Mouse (Mus musculus) retina, adult 2 months (tissue): ENCODE measurements at regions not wholly inside any gene's neighbourhood (a gene's known extent, or its start where the extent isn't known, plus 50 kb on each side); places are given as distances from the start of the nearest gene placed in this dataset.

Source experiments
- DNase-seq: peaks from one replicate; pipeline ENCODE4 v3.0.0-alpha.2; 2012; ENCODE audit warnings: low read depth, low spot score

GRCm38 (mm10) chr2:178542032-178542431, 111.7 kb downstream of the Cdh26 start:
- peak; percentile 9 for DNase-seq

- no peak for DNase-seq
Measured at GRCm38 (mm10) chr2:178544411-178544810, 114.1 kb downstream of the Cdh26 start.

- no peak for DNase-seq
Measured at GRCm38 (mm10) chr2:178545601-178546352, 115.4 kb downstream of the Cdh26 start.

- DNase-seq: no peak
Measured at GRCm38 (mm10) chr2:178546353-178546720, 116.0 kb downstream of the Cdh26 start.

DNA sequence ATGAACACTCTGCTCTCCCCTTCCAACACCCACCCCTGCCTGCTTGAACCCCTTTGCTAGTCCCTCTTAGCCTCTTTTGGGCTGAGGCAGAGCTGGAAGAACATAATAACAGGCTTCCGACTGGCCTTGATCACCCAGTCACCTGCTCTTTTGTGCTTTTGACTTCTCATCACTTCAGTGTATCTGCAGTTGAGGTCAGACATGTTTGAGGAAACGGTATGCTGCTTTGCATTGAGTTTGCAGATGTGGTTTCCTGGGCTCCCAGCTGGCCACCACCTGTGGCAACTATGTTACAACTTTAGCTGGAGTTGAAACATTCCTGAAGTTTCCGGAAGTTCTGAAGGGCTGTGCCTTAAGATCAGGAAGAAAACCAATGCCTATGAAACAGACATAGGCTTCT, 116.6 kb downstream of the Cdh26 start:
- DNase-seq: no peak

DNA sequence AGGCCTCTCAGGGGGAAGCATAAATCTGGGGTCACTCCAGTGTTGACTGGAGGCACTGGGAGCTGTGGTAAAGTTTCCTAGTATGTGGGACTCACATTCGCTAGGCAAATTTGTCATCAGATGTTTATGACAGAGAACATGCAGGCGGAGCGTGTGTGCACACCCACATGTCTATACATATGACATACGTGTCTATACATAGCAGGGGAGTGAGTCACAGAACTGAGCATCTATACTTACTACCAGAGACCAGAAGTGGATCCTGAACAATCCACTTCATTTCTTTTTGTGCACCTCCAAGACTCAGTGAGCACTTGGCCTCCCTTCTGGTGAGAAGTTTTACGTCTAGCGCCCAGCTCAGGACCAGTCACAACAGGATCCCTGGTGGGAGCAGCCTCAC, 118.6 kb downstream of the Cdh26 start:
- DNase-seq: no peak

DNA sequence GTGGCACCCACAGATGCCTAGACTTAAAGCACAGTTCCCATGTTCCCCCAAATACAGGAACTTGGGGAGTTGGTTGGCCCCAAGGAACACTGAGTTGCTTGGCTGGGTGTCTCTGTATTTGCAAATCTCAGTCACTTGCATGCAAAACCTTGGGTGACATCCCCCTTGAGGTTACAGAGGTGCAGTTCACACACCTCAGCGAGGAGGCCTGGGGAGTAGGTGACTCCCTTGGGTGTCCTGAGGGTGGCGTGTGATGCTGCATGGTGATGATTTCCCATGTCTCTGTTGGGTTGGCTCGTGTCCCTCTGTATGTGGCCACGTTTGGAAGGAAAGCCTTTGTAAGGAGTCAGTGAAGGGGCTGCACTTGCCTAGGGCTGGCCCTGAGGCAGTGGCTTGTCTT, 123.4 kb downstream of the Cdh26 start:
- DNase-seq: no peak

GRCm38 (mm10) chr2:178555692-178556340, 125.5 kb downstream of the Cdh26 start:
- DNase-seq: no peak

DNA sequence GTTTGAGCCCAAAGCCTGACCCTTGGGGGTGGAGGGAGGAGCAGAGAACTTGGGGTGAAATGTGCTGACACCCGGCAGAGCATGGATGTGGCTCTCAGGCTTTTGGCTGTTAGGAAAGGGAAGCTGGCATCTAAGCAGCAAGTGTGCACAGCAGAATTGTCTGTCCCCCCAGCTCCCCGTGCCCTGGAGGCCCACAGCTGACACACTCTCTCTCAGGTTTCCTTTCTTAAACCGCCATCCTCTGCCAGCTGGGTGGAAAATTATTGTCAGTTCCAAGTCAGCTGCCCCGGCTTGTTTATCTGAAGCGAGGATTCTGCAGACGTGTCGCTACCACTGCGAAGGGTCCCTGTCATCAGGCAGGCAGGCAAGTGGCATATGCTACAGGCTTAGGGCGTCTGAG, 127.6 kb downstream of the Cdh26 start:
- DNase-seq: no peak

GRCm38 (mm10) chr2:178563287-178563686, 133.0 kb downstream of the Cdh26 start:
- DNase-seq: no peak

DNA sequence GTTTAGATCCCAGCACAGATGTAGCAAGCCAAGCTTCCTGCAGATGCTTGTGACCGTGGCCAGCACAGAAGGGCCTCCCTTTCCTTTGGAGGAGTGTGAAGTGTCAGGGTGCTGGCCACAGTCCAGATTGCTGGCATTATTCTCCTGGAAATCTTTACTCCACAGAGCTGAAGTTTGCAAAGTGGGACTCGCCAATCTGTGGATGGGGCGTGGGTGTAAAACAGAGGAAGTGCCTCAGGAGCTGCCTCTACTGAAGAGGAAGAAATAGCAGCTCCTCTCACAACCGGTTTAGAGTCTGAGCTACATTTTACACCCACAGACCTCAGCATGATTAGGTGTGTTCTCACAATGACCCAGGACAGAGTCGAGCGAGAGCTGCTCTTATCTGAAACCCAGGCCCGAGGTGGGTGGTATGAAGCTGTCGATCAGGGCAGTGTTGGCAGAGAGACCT, 135.1 kb downstream of the Cdh26 start:
- no peak for DNase-seq

DNA sequence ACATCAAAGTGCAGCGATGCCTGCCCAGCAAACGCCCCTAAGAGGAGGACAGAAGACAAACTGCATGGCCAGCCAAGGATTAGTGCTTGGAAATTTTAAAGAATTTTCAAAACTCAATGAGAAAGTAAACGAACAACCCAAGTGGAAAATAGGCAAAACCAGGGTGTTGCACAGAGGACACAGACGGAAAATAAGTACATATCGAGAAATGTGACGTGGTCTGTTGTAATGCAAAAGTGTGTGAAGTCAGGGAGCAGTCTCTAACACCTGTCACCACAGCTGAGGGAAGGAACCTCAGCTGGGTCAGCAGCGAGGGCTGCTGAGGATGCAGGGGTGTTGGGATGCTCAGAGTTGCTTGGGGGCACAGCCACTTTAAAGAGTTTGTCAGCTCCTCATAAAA, 137.2 kb downstream of the Cdh26 start:
- DNase-seq: no peak

- no peak for DNase-seq
Measured at GRCm38 (mm10) chr2:178572301-178572700, 142.0 kb downstream of the Cdh26 start.

DNA sequence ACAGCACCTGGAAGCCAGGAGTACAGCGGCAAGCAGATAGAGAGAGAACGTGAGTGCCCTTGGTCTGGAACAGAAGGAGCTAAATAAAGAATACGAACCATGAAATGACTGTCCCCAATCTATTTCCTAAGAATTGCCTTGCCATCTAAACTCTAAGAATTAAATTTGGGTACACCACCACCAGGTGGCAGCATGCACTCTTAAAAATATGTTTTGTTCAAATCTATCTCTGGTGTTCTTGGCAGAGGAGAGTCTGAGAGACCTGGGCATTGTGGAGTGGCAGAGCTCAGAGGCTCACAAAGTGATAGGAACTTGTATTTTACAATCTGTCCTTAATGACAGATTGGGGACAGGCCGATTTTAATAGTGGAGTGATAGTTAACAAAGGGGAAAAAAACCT, 144.5 kb downstream of the Cdh26 start:
- peak; percentile 22 for DNase-seq

GRCm38 (mm10) chr2:178575403-178575802, 145.1 kb downstream of the Cdh26 start:
- DNase-seq: no peak

GRCm38 (mm10) chr2:178576067-178576466, 145.7 kb downstream of the Cdh26 start:
- no peak for DNase-seq

- DNase-seq: no peak
Measured at GRCm38 (mm10) chr2:178579571-178579970, 149.2 kb downstream of the Cdh26 start.

DNA sequence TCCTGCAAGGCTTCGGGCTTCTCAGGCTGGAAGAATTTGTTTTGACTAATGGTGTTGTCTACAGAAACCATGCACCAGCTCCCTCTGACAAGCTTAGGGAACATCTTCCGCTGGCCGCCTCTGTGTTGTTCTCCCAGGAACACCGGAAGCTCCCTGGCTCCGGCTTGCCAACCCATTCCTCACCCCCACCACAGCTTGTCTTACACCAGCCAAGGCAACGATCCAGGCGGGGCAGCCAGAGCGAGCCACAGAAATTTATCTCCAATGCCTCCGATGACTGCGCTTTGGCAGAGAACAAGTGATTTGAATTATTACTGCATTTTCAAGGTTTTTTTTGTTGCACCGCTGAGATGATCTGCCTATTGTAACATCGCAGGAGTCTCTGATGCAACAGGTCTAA, 151.0 kb downstream of the Cdh26 start:
- DNase-seq: no peak

GRCm38 (mm10) chr2:178584970-178585566, 154.7 kb downstream of the Cdh26 start:
- DNase-seq: no peak

DNA sequence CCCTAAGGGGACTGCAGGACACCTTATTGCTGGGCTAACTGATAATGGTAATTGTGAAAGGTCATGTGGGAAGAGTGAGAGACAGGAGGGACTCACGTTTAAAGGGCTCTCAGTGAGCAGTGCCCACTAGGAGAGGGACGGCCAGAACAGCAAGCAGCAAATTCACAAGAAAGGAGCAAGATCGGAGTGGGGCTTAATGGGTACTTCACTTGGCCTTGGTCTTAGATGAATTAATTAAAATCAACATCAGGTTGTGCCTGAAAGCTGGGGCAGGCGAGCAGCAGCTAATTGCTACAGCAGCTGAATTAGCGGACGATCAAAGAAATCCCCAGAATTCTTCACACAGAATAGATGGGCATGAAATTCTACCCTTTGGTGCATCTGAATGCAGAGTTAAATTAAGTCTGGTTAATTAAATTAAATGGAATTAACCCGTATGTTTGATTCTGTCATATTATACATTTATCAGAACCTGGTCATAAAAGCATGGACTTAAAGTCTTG, 156.9 kb downstream of the Cdh26 start:
- DNase-seq: no peak

GRCm38 (mm10) chr2:178593743-178594142, 163.4 kb downstream of the Cdh26 start:
- DNase-seq: no peak

DNA sequence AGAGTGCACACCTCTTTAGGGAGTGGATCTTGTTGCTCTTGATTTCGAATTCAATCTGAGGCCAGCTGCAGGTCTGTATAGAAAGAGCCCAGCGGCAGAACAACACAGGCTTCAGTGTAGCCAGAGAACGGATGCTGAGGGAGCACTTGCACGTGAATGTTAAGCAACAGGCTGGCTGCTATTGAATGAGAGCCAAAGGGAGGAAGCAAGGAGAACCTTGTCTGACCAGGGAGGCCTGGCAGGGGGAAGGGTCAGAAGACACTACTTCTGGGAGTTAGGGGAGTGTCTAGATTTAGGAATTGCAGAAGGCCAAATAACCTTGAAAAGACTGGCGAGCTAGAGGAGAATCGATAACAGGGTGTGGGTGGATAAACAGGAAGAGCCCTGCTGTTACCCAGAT, 163.8 kb downstream of the Cdh26 start:
- DNase-seq: no peak
